Mouse (Mus musculus) hematopoietic stem cell, adult 5-6 weeks (primary cell): ENCODE measurements around the gene Kynu. TPM values are rescaled to one million over a fixed set of nuclear protein-coding genes. Genes with fewer than 3 reads are reported as not detected.
A peak's percentile ranks its signal among the peaks of the same experiment; 100 is the strongest.

Experiments used
- ATAC-seq, 2 experiments: fragments of 125-278 bp in 1 of 2; replicated peaks in 1 of 2; 2 replicates each; pipeline ENCODE4 v1.8.0; 2016 to 2017; ENCODE audit warnings: inconsistent platforms in 2 of 2, mild to moderate bottlenecking in 2 of 2, moderate number of reproducible peaks in 2 of 2, low read depth in 1 of 2, moderate TSS enrichment in 1 of 2; ENCODE audit not compliant: low FRiP score in 2 of 2, poor library complexity in 2 of 2, severe bottlenecking in 2 of 2, insufficient read depth in 1 of 2, low TSS enrichment in 1 of 2
- total RNA-seq: library from RNA; stranded (forward); fragments of 172-1452, 232-1000 nt; gene quantifications from 2 replicates; pipeline ENCODE4 v1.2.3, GENCODE M21; 2017

Kynu gene
- 4.2 and 8.1 TPM in 2 replicates for total RNA-seq

GRCm38 (mm10) chr2:43555062-43555888, at the start of gene Kynu:
Gene Kynu, plus strand, starts transcription at chr2:43555329.
- ATAC-seq = peak; percentile 66 to 85

- no peak for ATAC-seq
These were observed 48.9 kb upstream of the Kynu start for GRCm38 (mm10) chr2:43506182-43506581.

- no peak for ATAC-seq
These were observed 41.3 kb upstream of the Kynu start for GRCm38 (mm10) chr2:43513852-43514251.

GRCm38 (mm10) chr2:43534417-43534816, 20.7 kb upstream of the Kynu start:
- ATAC-seq = no peak

- peak; percentile 77 to 85 for ATAC-seq
These were observed 12.5 kb upstream of the Kynu start for GRCm38 (mm10) chr2:43542615-43543014.

GRCm38 (mm10) chr2:43545665-43546064, 9.5 kb upstream of the Kynu start:
- ATAC-seq = peak; percentile 74 to 79

- no peak for ATAC-seq
These were observed 8.7 kb upstream of the Kynu start for GRCm38 (mm10) chr2:43546448-43546847.

DNA sequence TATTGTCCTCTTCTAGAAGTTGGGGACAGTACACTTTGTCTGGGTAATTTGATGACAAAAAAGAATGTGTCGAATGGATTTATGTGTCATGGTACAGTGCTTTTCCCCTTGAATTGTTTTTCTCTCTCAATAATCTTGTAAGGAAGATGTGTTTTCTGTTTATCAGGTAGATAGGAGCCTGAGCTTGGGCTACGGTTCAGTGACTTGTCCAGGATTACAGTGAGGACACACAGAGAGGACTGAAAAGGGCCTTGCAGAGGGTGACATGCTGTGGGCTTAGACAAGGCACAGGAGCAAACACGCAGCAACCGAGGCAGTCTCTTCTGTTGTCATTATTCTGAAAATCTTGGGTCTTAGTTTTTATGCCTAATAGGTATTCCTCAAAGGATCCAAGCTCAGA, 913 bp upstream of the Kynu start:
- no peak for ATAC-seq

DNA sequence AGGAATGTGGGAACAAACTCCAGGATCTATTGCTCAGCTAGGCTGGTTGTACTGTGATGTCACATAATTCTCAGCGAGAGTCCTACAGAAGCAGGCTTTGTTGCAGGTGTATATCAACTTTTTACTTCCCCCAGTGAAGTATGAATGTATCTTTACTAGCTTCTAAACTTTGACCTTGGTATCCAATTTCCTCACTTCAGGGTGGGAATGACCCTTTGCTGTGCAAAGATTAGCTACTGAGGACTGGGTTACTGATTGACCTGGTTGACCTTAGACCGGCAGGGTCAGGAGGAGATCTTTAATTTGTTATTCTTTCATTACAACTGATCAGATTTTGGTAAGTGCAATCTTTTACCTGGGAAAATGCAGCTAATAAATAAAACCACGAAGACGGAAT, 758 bp downstream of the Kynu start:
- ATAC-seq = no peak

DNA sequence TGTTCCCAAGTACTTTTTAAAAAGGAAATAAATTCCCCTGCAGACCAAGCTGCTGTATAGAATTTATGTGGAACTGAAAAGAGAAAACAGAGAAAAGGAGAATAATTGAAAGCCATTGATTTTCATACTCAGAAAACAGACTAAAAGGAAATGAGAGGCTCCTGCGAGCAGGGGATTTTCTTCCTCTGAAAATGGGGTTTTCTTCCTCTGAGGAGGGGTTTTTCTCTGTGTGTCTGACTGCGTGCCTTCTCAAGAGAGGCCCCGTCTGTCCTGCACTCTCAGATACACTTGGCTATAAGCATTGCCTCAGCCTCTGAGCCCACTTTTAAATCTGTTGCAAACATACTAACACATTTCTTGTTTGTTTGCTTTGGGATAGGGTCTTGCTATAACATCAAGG, 1.9 kb downstream of the Kynu start:
- no peak for ATAC-seq

DNA sequence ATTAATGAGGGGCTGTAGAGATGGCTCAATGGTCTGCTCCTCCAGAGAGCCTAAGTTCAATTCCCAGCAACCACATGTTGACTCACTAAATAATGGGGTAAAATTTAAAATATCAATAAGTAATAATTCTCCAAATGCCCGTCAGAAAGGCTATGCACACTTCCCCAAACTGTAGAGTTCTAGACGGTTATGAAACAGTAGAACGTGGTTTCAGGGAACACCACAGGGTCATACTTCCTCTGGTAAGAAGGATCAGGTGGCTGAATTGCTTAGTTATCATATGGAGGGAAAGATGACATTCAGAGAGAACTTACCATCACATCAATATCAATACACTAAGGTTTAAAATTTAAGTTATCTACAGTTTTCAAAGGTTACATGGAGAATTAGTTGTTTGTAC, 6.1 kb downstream of the Kynu start:
- no peak for ATAC-seq

GRCm38 (mm10) chr2:43562779-43563178, 7.7 kb downstream of the Kynu start:
- no peak for ATAC-seq

GRCm38 (mm10) chr2:43568406-43568805, 13.3 kb downstream of the Kynu start:
- no peak for ATAC-seq

DNA sequence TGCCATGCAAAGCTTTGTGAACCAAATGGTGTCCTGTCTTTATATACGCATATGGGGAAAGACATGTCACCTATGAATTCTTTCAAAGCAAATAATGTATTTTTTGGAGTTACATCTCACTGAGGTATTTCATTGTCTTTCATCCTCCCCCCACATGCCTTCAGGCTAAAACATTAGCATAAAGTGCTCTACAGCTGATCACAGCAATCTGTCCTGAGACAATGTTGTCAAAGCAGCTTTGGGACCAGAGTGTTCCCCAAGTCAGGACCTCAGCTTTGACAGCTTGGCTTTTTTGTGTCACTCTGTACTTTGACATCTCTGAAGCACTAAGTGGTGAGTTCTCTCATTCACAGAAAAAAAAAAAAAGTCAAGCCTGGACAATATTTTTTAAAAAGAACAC, 18.4 kb downstream of the Kynu start:
- ATAC-seq = no peak

DNA sequence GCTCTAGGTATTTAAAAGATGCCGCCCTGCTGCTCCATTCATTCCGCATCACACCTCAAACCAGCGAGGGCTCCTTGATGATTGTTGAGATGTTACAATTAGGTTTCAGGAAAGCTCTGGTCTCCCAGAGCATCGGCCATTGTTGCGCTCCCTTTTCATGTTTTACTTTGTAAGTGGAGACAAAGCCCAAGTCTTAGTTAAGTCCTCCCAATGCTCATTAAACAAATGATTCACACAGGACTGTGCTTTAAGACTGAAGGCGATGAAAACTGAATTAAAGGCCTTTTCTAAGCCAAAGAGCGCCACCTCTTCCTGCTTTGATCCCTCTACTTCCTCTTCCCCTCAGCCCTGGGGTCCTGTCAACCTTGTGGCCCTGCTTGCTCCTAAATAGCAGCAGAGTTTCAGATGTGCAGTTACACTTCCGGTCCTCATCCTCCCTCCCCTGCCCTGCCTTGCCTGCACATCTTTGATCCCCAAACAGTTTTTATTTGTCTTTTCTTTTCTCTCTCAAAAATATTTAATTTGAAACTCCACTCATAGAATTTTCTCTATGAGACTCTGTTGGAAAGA, 28.2 kb downstream of the Kynu start:
- 0 out of 4 replicates have a peak, but pooled peaks of 1 of the 2 experiments have one; percentile 32 for ATAC-seq

DNA sequence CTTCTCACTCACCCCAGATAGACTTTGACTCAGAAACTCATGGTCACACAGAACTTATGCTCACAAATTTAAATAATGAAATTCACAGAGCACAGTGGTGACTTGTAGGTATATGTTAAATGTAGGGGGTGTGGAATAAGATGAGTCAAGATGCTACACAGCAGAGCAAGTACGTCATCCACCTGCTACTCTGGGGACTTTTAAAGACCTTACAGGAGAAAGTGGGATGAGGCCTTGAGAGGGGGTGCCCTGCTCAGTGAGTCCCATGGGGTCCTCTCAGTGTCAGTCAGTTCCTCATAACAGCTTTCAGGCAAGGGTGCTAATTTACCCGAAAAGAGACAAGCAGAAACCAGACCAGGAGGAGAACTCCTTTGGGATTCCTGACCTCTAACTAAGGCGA, 30.4 kb downstream of the Kynu start:
- ATAC-seq = no peak

GRCm38 (mm10) chr2:43587832-43588231, 32.7 kb downstream of the Kynu start:
- ATAC-seq = no peak

DNA sequence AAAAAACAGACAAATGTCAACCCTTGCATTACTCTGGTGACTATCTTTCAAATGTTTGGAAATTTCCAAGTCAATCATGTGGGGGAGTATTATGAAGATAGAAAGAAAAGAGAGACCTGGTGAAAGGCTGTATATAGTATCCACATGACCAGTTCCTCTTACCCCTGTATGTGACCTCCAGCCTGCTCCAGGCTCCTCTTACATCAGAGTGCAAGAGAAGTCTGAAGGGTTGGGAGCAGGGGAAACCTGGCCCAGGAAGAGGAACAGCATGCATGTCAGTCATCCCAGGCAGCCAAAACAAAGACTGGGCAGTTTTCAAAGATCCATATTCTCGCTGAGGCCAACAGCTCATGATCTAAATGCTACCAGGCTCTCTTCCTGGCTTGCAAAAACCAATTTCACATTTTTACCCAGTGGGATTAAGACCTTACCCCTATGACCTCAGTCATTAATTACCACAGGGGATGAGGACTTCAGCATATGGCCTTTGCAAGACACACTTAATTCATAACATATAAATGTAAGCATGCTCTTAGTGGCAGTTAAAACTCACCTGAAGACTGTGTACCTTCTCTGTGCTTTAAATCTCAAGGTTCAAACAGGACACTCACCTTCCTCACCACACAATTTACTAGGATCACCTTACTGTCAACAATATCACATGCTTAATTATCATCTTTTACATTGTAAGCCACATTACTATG, 37.0 kb downstream of the Kynu start:
- ATAC-seq = no peak
